Mouse (Mus musculus): Measurements from ENCODE around the gene Ttc6. TPM values are rescaled to one million over a fixed set of nuclear protein-coding genes. Genes with fewer than 3 reads are reported as not detected.

The Ttc6 gene
- total RNA-seq (2023), result not detected

GRCm38 (mm10) chr12:57563909-57564308 is at the start of gene Ttc6:
Ttc6 (plus strand) TSS chr12:57564113.

GRCm38 (mm10) chr12:57546415-57547201 is 17.3 kb upstream of the Ttc6 start, which contains the start of gene Foxa1:
Foxa1 (minus strand) TSS chr12:57546916.

Other genes starting within 250 kb of the Ttc6 start
- not detected for gene Foxa1, start 17.2 kb upstream of the Ttc6 start, total RNA-seq (2023)